Comparison of ENCODE assay signal across 22 mouse cellular contexts in genomic region chr11:21149476-21149875, GRCm38 (mm10). TPM values are rescaled to one million over a fixed set of nuclear protein-coding genes. Genes with fewer than 3 reads are reported as not detected.
DNase-seq lines count a peak whose midpoint lies in the region; ATAC-seq and TF ChIP-seq lines count a peak whose summit lies in the region.
"Had no signal": no experiment of that assay in that cellular context is flagged by ENCODE, and none has a peak within 500 bp of the region (broad histone marks: within the 10 kb centered on the region; RNA-seq: fewer than 3 reads in every experiment).

No protein-coding gene starts in this region.

- TF ChIP-seq CTCF in cerebellum, adult 2 months (IDR thresholded peaks at IDR 0.05; ENCODE audit: borderline replicate concordance, insufficient read depth, low read depth, low read length): no peak

- 48% methylated on average over 4 of the region's 4 CpGs for WGBS in cerebellum, adult 2 months

- no peak overlapping the region for H3K4me3 ChIP-seq in cerebellum, adult 2 months (replicated peaks; ENCODE audit: insufficient read depth, low read depth, low read length)
- H3K4me3 ChIP-seq: embryonic facial prominence, embryonic 12.5 days; erythroblast, embryonic 14.5 days; heart, embryonic 13.5 days; hindbrain, embryonic 13.5 days; intestine, embryonic 15.5 days; limb, embryonic 13.5 days; liver, embryonic 13.5 days; lung, embryonic 15.5 days; neural tube, embryonic 13.5 days had no signal

- H3K4me1 ChIP-seq in cerebellum, adult 2 months (ENCODE audit: control insufficient read depth, insufficient read depth, low read length): 0 out of 2 replicates have a peak, but pooled peaks cover 3% of the 10 kb centered on the region
- H3K4me1 ChIP-seq: embryonic facial prominence, embryonic 12.5 days; heart, embryonic 13.5 days; hindbrain, embryonic 13.5 days; intestine, embryonic 15.5 days; limb, embryonic 13.5 days; liver, embryonic 13.5 days; lung, embryonic 15.5 days; neural tube, embryonic 13.5 days had no signal

- H3K27me3 ChIP-seq in cerebellum, adult 2 months (ENCODE audit: control insufficient read depth, insufficient read depth, low read length): no peaks in the 10 kb centered on the region
- H3K27me3 ChIP-seq: embryonic facial prominence, embryonic 12.5 days; heart, embryonic 13.5 days; hindbrain, embryonic 13.5 days; intestine, embryonic 15.5 days; limb, embryonic 13.5 days; liver, embryonic 13.5 days; lung, embryonic 15.5 days; neural tube, embryonic 13.5 days had no signal

- no peak for TF ChIP-seq POLR2A in cerebellum, adult 2 months (IDR thresholded peaks at IDR 0.05; ENCODE audit: borderline replicate concordance, insufficient read depth, low read length)

- no peak for ATAC-seq in granulocyte monocyte progenitor cell, adult 5-6 weeks (replicated peaks; ENCODE audit: poor library complexity, severe bottlenecking)
- ATAC-seq: intestine, embryonic 15.5 days had no signal

- peak overlapping the region; percentile 24; the same call in 1 of the 2 replicates for H3K27ac ChIP-seq in cerebellum, adult 2 months (ENCODE audit: insufficient read depth, low read length)
- H3K27ac ChIP-seq: embryonic facial prominence, embryonic 12.5 days; heart, embryonic 13.5 days; hindbrain, embryonic 13.5 days; intestine, embryonic 15.5 days; limb, embryonic 13.5 days; liver, embryonic 13.5 days; lung, embryonic 15.5 days; neural tube, embryonic 13.5 days had no signal

- peak; percentile 23 to 27 for DNase-seq in cerebellum, adult 2 months
- no peak for DNase-seq in cerebellum, adult 11 months
- peak; percentile 37 to 62 for DNase-seq in frontal cortex, postnatal 36 days (ENCODE audit: low spot score in 2 of 2)
- no peak for DNase-seq in frontal cortex, postnatal 10 days (ENCODE audit: low spot score in 2 of 2)
- DNase-seq in CD4-positive helper T cell, adult 2 months (ENCODE audit: low read depth, low spot score): peak; percentile 47
- peak; percentile 43 for DNase-seq in induced T-regulatory cell, adult 2 months (ENCODE audit: low read depth)
- no peak for DNase-seq in kidney, adult 11 months
- DNase-seq: adrenal gland, adult 8-10 months; kidney, postnatal 4 days; layer of hippocampus, postnatal 36 days; liver, embryonic 13.5 days; lung, postnatal 4 days; thymus, adult 18-20 months had no signal

RNA-seq across cellular contexts. Expression of gene Peli1, which starts 58.4 kb away (rescaled TPM):
- 23.7 and 23.8 TPM in 2 replicates for polyA plus RNA-seq in cerebellum, adult 2 months (2012; rRNA removed)
- 15.9 and 16.8 TPM in 2 replicates for total RNA-seq in granulocyte monocyte progenitor cell, adult 5-6 weeks (2014; fragmentation: Nextera tagmentation)
- 11.3 and 16.8 TPM in 2 replicates for total RNA-seq in granulocyte monocyte progenitor cell, adult 5-6 weeks (2017)

Comparison
In these comparisons a context has a peak if more than half of its experiments do, and no peak if none do; other contexts are left out.
1. DNase-seq: peak in cerebellum, adult 2 months (2 of 2), frontal cortex, postnatal 36 days (2 of 2), CD4-positive helper T cell, adult 2 months (single experiment) and induced T-regulatory cell, adult 2 months (single experiment); none in cerebellum, adult 11 months (single experiment), frontal cortex, postnatal 10 days (0 of 2) and kidney, adult 11 months (single experiment).